Mouse (Mus musculus) urinary bladder, postnatal 36 days (tissue): ENCODE results near the gene Krt18.
A peak's percentile ranks its signal among the peaks of the same experiment; 100 is the strongest.
"Not testable (repeated sequence)": the region's sequence is repeated elsewhere in the genome, so short reads cannot be mapped to it uniquely, and the experiment has no call there.

ENCODE experiments used
- DNase-seq, 2 experiments: peaks; one replicate each; pipeline ENCODE4 v3.0.0; 2022; ENCODE audit warnings: low spot score in 2 of 2, mixed read lengths in 1 of 2

The Krt18 gene

GRCm38 (mm10) chr15:102028040-102028439 lies at the start of gene Krt18:
Gene Krt18 (plus strand): TSS chr15:102028180.
- DNase-seq = peak; percentile 58 to 76

- DNase-seq = peak; percentile 80 to 88
Measured at GRCm38 (mm10) chr15:101980849-101981248, 47.1 kb upstream of the Krt18 start.

- no peak for DNase-seq
Measured at GRCm38 (mm10) chr15:101983315-101983948, 44.5 kb upstream of the Krt18 start.

GRCm38 (mm10) chr15:101983949-101984601 lies 43.9 kb upstream of the Krt18 start:
- DNase-seq = peak; percentile 91 to 92

GRCm38 (mm10) chr15:101984746-101985145 lies 43.2 kb upstream of the Krt18 start:
- DNase-seq = no peak

GRCm38 (mm10) chr15:101988119-101988518 lies 39.9 kb upstream of the Krt18 start:
- peak; percentile 85 to 87 for DNase-seq

- DNase-seq = no peak
Measured at GRCm38 (mm10) chr15:101988714-101989113, 39.3 kb upstream of the Krt18 start.

GRCm38 (mm10) chr15:101990946-101991345 lies 37.0 kb upstream of the Krt18 start:
- DNase-seq = no peak

- DNase-seq = no peak
Measured at GRCm38 (mm10) chr15:101994365-101994764, 33.6 kb upstream of the Krt18 start.

- DNase-seq = no peak
Measured at GRCm38 (mm10) chr15:101995484-101996236, 32.3 kb upstream of the Krt18 start.

GRCm38 (mm10) chr15:101996450-101997078 lies 31.4 kb upstream of the Krt18 start:
- not testable (repeated sequence) for DNase-seq

GRCm38 (mm10) chr15:101999156-101999555 lies 28.8 kb upstream of the Krt18 start:
- no peak for DNase-seq

- no peak for DNase-seq
Measured at GRCm38 (mm10) chr15:101999676-102000335, 28.2 kb upstream of the Krt18 start.

GRCm38 (mm10) chr15:102002646-102003488 lies 25.1 kb upstream of the Krt18 start:
- DNase-seq = peak; percentile 55 to 65

- no peak for DNase-seq
Measured at GRCm38 (mm10) chr15:102003516-102003915, 24.5 kb upstream of the Krt18 start.

- peak; percentile 69 to 72 for DNase-seq
Measured at GRCm38 (mm10) chr15:102004189-102004588, 23.8 kb upstream of the Krt18 start, which contains the start of gene Krt8. Gene Krt8 (minus strand): TSS chr15:102004482.

GRCm38 (mm10) chr15:102005290-102005689 lies 22.7 kb upstream of the Krt18 start:
- peak; percentile 31 to 37 for DNase-seq

- peak; percentile 76 to 77 for DNase-seq
Measured at GRCm38 (mm10) chr15:102006317-102006716, 21.7 kb upstream of the Krt18 start.

- no peak for DNase-seq
Measured at GRCm38 (mm10) chr15:102007097-102008069, 20.6 kb upstream of the Krt18 start.
